Mouse (Mus musculus) liver, postnatal 0 days (tissue): ENCODE results near the gene Tmem135.

ENCODE experiments used
- CTCF ChIP-seq: sonication (generic); IDR thresholded peaks from 2 replicates; pipeline ENCODE4 v1.5.1; 2016; ENCODE audit warnings: antibody characterized with exemption, low read depth
- EP300 ChIP-seq: IDR thresholded peaks from 2 replicates; pipeline ENCODE4 v1.6.1; 2016; ENCODE audit warnings: antibody characterized with exemption, low read depth, mild to moderate bottlenecking

DNA sequence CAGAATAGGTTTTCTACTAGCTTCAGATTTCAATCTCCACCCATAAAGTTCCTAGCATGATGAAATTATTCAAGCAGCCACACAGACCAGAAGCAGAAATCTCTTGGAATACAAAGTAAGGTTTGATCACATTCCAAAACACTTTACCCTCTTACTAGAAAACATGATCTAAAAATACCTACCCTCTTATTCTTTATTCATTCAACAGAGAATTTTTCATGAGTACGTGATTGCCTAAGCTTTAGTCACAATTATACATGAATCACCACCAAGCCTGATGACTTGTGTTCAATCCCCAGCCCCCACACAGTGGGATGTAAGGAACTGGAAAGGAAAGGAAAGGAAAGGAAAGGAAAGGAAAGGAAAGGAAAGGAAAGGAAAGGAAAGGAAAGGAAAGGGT, 136.5 kb downstream of the Tmem135 start:
- no peak for TF ChIP-seq CTCF
- no peak for TF ChIP-seq EP300
